Mouse (Mus musculus): Measurements from ENCODE around the gene Ube2c. TPM values are rescaled to one million over a fixed set of nuclear protein-coding genes. Genes with fewer than 3 reads are reported as not detected.

Gene Ube2c
- polyA plus RNA-seq, 1 experiment = 371 TPM

DNA sequence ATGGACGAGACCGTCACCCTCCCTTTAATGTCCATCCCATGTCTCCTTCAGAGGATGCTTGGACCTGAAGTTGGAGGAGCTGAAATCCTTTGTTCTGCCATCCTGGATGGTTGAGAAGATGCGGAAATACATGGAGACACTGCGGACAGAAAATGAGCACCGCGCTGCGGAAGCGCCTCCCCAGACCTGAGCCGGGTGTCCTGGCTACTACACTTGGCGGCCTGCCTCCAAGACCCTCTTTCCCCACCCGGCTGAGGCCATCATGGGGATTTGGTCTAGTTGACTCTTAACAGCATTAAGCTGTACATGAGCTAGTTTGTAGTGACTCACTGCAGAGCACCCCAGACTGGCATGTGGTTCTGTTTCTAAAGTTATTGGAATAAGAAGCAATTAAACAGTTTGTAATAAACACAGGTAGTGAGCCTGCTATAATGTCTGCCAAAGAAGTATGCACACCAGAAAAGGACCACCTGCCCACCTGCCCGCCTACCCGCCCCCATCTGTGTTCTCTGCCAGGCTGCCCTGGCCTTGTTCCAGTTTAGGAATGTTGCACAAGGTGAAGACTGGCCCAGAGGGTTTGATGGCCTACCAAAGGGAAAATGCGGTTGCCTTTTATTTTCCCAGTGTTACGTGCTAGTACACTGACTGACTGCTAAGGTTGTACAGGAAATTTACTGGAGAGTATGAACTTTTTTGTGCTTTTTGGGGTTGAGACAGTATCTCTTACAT is 1.7 kb upstream of the Ube2c start:
- H3K4me1 ChIP-seq (ENCODE audit: control insufficient read depth, insufficient read depth, low read length) = peaks cover 3% of the 10 kb centered on the region
- no peaks in the 10 kb centered on the region for H3K9me3 ChIP-seq (replicated peaks; ENCODE audit: control insufficient read depth, insufficient read depth, low read length, poor library complexity, severe bottlenecking)
- peak overlapping the region; percentile 69 for H3K4me3 ChIP-seq (ENCODE audit: low read depth, low read length)
- 0 out of 2 replicates have a peak overlapping the region, but pooled peaks have one; percentile 17 for H3K27ac ChIP-seq (ENCODE audit: insufficient read depth, low read length)
- peak overlapping the region; percentile 81 for H3K9ac ChIP-seq (ENCODE audit: low read depth, poor library complexity, severe bottlenecking)
- no peaks in the 10 kb centered on the region for H3K27me3 ChIP-seq (ENCODE audit: control insufficient read depth, insufficient read depth, low read length, poor library complexity, severe bottlenecking)
- H3K36me3 ChIP-seq (ENCODE audit: control insufficient read depth, insufficient read depth, low read length, poor library complexity, severe bottlenecking) = peaks cover 61% of the 10 kb centered on the region
- no peak for TF ChIP-seq EP300 (IDR thresholded peaks at IDR 0.05; ENCODE audit: insufficient read depth, low read depth, low read length)
- TF ChIP-seq POLR2A (IDR thresholded peaks at IDR 0.05; ENCODE audit: insufficient read depth, low read length) = no peak
- TF ChIP-seq CTCF (IDR thresholded peaks at IDR 0.05; ENCODE audit: low read depth, low read length) = no peak

- Histone ChIP-seq H3K27me3 (ENCODE audit: control insufficient read depth, insufficient read depth, low read length, poor library complexity, severe bottlenecking) (no peaks in the 10 kb centered on the region), H3K4me3 (ENCODE audit: low read depth, low read length) (peak overlapping the region; percentile 99), H3K36me3 (ENCODE audit: control insufficient read depth, insufficient read depth, low read length, poor library complexity, severe bottlenecking) (peaks cover 48% of the 10 kb centered on the region), H3K4me1 (ENCODE audit: control insufficient read depth, insufficient read depth, low read length) (peaks cover 3% of the 10 kb centered on the region), H3K27ac (ENCODE audit: insufficient read depth, low read length) (peak overlapping the region; percentile 22), H3K9ac (ENCODE audit: low read depth, poor library complexity, severe bottlenecking) (peak overlapping the region; percentile 92), H3K9me3 (replicated peaks; ENCODE audit: control insufficient read depth, insufficient read depth, low read length, poor library complexity, severe bottlenecking) (no peaks in the 10 kb centered on the region)
- TF ChIP-seq CTCF (IDR thresholded peaks at IDR 0.05; ENCODE audit: low read depth, low read length) = no peak
- TF ChIP-seq POLR2A (IDR thresholded peaks at IDR 0.05; ENCODE audit: insufficient read depth, low read length) = no peak
- no peak for TF ChIP-seq EP300 (IDR thresholded peaks at IDR 0.05; ENCODE audit: insufficient read depth, low read depth, low read length)
Observed at GRCm38 (mm10) chr2:164770279-164770678, 581 bp downstream of the Ube2c start.

DNA sequence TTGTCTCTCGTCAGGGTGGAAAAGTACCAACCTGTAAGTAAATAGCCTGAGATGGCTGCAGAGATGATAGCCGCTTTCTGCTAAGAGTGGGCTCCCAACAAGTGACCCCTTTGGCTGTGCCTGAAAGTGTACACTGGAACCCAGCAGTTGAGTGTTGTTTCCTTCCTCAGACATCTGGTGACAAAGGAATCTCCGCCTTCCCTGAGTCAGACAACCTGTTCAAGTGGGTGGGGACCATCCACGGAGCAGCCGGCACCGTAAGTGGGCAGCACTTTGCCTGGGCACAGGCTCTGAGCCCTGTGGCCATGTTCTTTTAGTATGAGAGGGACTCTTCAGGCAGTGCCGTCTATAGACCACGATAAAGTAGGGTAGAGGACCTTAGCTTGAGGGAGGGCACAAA is 1.4 kb downstream of the Ube2c start:
- Histone ChIP-seq H3K27ac (ENCODE audit: insufficient read depth, low read length) (no peak overlapping the region), H3K9me3 (replicated peaks; ENCODE audit: control insufficient read depth, insufficient read depth, low read length, poor library complexity, severe bottlenecking) (no peaks in the 10 kb centered on the region), H3K4me3 (ENCODE audit: low read depth, low read length) (peak overlapping the region; percentile 99), H3K4me1 (ENCODE audit: control insufficient read depth, insufficient read depth, low read length) (peaks cover 3% of the 10 kb centered on the region), H3K27me3 (ENCODE audit: control insufficient read depth, insufficient read depth, low read length, poor library complexity, severe bottlenecking) (no peaks in the 10 kb centered on the region), H3K36me3 (ENCODE audit: control insufficient read depth, insufficient read depth, low read length, poor library complexity, severe bottlenecking) (peaks cover 39% of the 10 kb centered on the region), H3K9ac (ENCODE audit: low read depth, poor library complexity, severe bottlenecking) (peak overlapping the region; percentile 92)
- TF ChIP-seq EP300 (IDR thresholded peaks at IDR 0.05; ENCODE audit: insufficient read depth, low read depth, low read length) = no peak
- TF ChIP-seq CTCF (IDR thresholded peaks at IDR 0.05; ENCODE audit: low read depth, low read length) = no peak
- no peak for TF ChIP-seq POLR2A (IDR thresholded peaks at IDR 0.05; ENCODE audit: insufficient read depth, low read length)

- TF ChIP-seq POLR2A (IDR thresholded peaks at IDR 0.05; ENCODE audit: insufficient read depth, low read length) (no peak), EP300 (IDR thresholded peaks at IDR 0.05; ENCODE audit: insufficient read depth, low read depth, low read length) (no peak), CTCF (IDR thresholded peaks at IDR 0.05; ENCODE audit: low read depth, low read length) (no peak)
- H3K27me3 ChIP-seq (ENCODE audit: control insufficient read depth, insufficient read depth, low read length, poor library complexity, severe bottlenecking) = no peaks in the 10 kb centered on the region
- peaks cover 3% of the 10 kb centered on the region for H3K4me1 ChIP-seq (ENCODE audit: control insufficient read depth, insufficient read depth, low read length)
- no peaks in the 10 kb centered on the region for H3K9me3 ChIP-seq (replicated peaks; ENCODE audit: control insufficient read depth, insufficient read depth, low read length, poor library complexity, severe bottlenecking)
- H3K36me3 ChIP-seq (ENCODE audit: control insufficient read depth, insufficient read depth, low read length, poor library complexity, severe bottlenecking) = peaks cover 24% of the 10 kb centered on the region
- H3K9ac ChIP-seq (ENCODE audit: low read depth, poor library complexity, severe bottlenecking) = no peak overlapping the region
- H3K27ac ChIP-seq (ENCODE audit: insufficient read depth, low read length) = no peak overlapping the region
- no peak overlapping the region for H3K4me3 ChIP-seq (ENCODE audit: low read depth, low read length)
Observed at GRCm38 (mm10) chr2:164773229-164773988, 3.7 kb downstream of the Ube2c start.

- Histone ChIP-seq H3K27me3 (ENCODE audit: control insufficient read depth, insufficient read depth, low read length, poor library complexity, severe bottlenecking) (no peaks in the 10 kb centered on the region), H3K27ac (ENCODE audit: insufficient read depth, low read length) (no peak overlapping the region), H3K9me3 (replicated peaks; ENCODE audit: control insufficient read depth, insufficient read depth, low read length, poor library complexity, severe bottlenecking) (no peaks in the 10 kb centered on the region), H3K4me3 (ENCODE audit: low read depth, low read length) (no peak overlapping the region), H3K36me3 (ENCODE audit: control insufficient read depth, insufficient read depth, low read length, poor library complexity, severe bottlenecking) (peaks cover 24% of the 10 kb centered on the region), H3K9ac (ENCODE audit: low read depth, poor library complexity, severe bottlenecking) (no peak overlapping the region), H3K4me1 (ENCODE audit: control insufficient read depth, insufficient read depth, low read length) (peaks cover 3% of the 10 kb centered on the region)
- TF ChIP-seq POLR2A (IDR thresholded peaks at IDR 0.05; ENCODE audit: insufficient read depth, low read length) = no peak
- TF ChIP-seq CTCF (IDR thresholded peaks at IDR 0.05; ENCODE audit: low read depth, low read length) = no peak
Observed at GRCm38 (mm10) chr2:164773989-164774364, 4.3 kb downstream of the Ube2c start.

DNA sequence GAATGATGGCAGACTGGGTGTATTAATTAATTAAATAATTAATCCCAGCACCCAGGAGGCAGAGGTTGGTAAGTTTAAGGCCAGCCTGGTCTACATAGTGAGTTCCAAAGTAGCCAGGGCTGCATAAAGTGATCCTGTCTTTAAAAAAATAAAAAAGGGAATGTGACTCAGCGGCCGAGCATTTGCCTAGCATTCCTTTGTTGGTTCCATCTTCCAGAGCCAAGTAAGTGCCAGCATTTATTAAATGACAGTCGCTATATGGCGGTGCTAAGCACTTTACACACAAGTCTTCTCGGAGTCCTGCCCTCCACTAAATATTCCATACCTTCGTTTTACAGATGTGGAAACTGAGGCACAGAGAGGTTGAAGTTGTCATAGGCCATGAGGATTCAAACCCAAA is 6.4 kb downstream of the Ube2c start:
- no peak overlapping the region for H3K27ac ChIP-seq (ENCODE audit: insufficient read depth, low read length)
- no peaks in the 10 kb centered on the region for H3K9me3 ChIP-seq (replicated peaks; ENCODE audit: control insufficient read depth, insufficient read depth, low read length, poor library complexity, severe bottlenecking)
- H3K27me3 ChIP-seq (ENCODE audit: control insufficient read depth, insufficient read depth, low read length, poor library complexity, severe bottlenecking) = no peaks in the 10 kb centered on the region
- peaks cover 20% of the 10 kb centered on the region for H3K36me3 ChIP-seq (ENCODE audit: control insufficient read depth, insufficient read depth, low read length, poor library complexity, severe bottlenecking)
- H3K9ac ChIP-seq (ENCODE audit: low read depth, poor library complexity, severe bottlenecking) = no peak overlapping the region
- TF ChIP-seq POLR2A (IDR thresholded peaks at IDR 0.05; ENCODE audit: insufficient read depth, low read length) (no peak), CTCF (IDR thresholded peaks at IDR 0.05; ENCODE audit: low read depth, low read length) (no peak), EP300 (IDR thresholded peaks at IDR 0.05; ENCODE audit: insufficient read depth, low read depth, low read length) (no peak)
- peaks cover 3% of the 10 kb centered on the region for H3K4me1 ChIP-seq (ENCODE audit: control insufficient read depth, insufficient read depth, low read length)
- H3K4me3 ChIP-seq (ENCODE audit: low read depth, low read length) = no peak overlapping the region
